ENCODE assay signal across 26 mouse cellular contexts in genomic region chr15:25234064-25234700, GRCm38 (mm10).
DNase-seq lines count a peak whose midpoint lies in the region; ATAC-seq and TF ChIP-seq lines count a peak whose summit lies in the region.
"Had no signal": no experiment of that assay in that cellular context is flagged by ENCODE, and none has a peak within 500 bp of the region (broad histone marks: within the 10 kb centered on the region; RNA-seq: fewer than 3 reads in every experiment).

No protein-coding gene starts in this region.

- TF ChIP-seq CTCF in heart, adult 2 months (IDR thresholded peaks at IDR 0.05) = no peak

- H3K27me3 ChIP-seq in kidney, embryonic 16.5 days (ENCODE audit: insufficient read depth, low read length) = no peaks in the 10 kb centered on the region
- no peaks in the 10 kb centered on the region for H3K27me3 ChIP-seq in lung, embryonic 15.5 days
- no peaks in the 10 kb centered on the region for H3K27me3 ChIP-seq in heart, adult 2 months (ENCODE audit: control insufficient read depth, insufficient read depth, low read length)
- H3K27me3 ChIP-seq: embryonic facial prominence, embryonic 12.5 days; embryonic facial prominence, embryonic 15.5 days; heart, embryonic 13.5 days had no signal

- intact Hi-C loops in heart, adult 2 months (cut with DNase I) = no loop called here

- no peak overlapping the region for H3K4me2 ChIP-seq in kidney, embryonic 16.5 days (replicated peaks; ENCODE audit: low read depth, low read length)
- no peak overlapping the region for H3K4me2 ChIP-seq in lung, embryonic 15.5 days
- H3K4me2 ChIP-seq: embryonic facial prominence, embryonic 12.5 days; embryonic facial prominence, embryonic 15.5 days; heart, embryonic 13.5 days; hindbrain, embryonic 14.5 days had no signal

- no peak for TF ChIP-seq EP300 in heart, adult 2 months (IDR thresholded peaks at IDR 0.05; ENCODE audit: insufficient read depth, low read depth, low read length)

- no peak overlapping the region for H3K27ac ChIP-seq in kidney, embryonic 16.5 days (ENCODE audit: low read length)
- H3K27ac ChIP-seq in lung, embryonic 15.5 days = no peak overlapping the region
- H3K27ac ChIP-seq in heart, adult 2 months = no peak overlapping the region
- H3K27ac ChIP-seq: embryonic facial prominence, embryonic 12.5 days; embryonic facial prominence, embryonic 15.5 days; gastrocnemius, adult 2 months; heart, embryonic 10.5 days; heart, embryonic 13.5 days; hindbrain, embryonic 14.5 days had no signal

- H3K9ac ChIP-seq in kidney, embryonic 16.5 days (replicated peaks; ENCODE audit: low read length) = no peak overlapping the region
- no peak overlapping the region for H3K9ac ChIP-seq in lung, embryonic 15.5 days
- no peak overlapping the region for H3K9ac ChIP-seq in heart, adult 2 months (ENCODE audit: low read depth, low read length)
- H3K9ac ChIP-seq: embryonic facial prominence, embryonic 12.5 days; embryonic facial prominence, embryonic 15.5 days; forebrain, postnatal 0 days; heart, embryonic 13.5 days; hindbrain, embryonic 14.5 days had no signal

- no peaks in the 10 kb centered on the region for H3K36me3 ChIP-seq in kidney, embryonic 16.5 days (ENCODE audit: insufficient read depth, low read length)
- H3K36me3 ChIP-seq in lung, embryonic 15.5 days = no peaks in the 10 kb centered on the region
- H3K36me3 ChIP-seq in heart, adult 2 months (ENCODE audit: control insufficient read depth, insufficient read depth, low read length) = no peaks in the 10 kb centered on the region
- H3K36me3 ChIP-seq: embryonic facial prominence, embryonic 12.5 days; embryonic facial prominence, embryonic 15.5 days; heart, embryonic 10.5 days; heart, embryonic 13.5 days had no signal

- no peak for ATAC-seq in kidney, embryonic 16.5 days (ENCODE audit: low FRiP score, low TSS enrichment)
- ATAC-seq in lung, embryonic 15.5 days (ENCODE audit: borderline replicate concordance, extremely low read depth, low FRiP score, low TSS enrichment) = peak; percentile 90
- ATAC-seq: CD4-positive, CD25-positive, alpha-beta regulatory T cell, adult 4 months; forebrain, embryonic 14.5 days; forebrain, postnatal 0 days had no signal

- peak; percentile 21 for DNase-seq in kidney, postnatal 14 days
- no peak for DNase-seq in lung, postnatal 36 days
- peak; percentile 41 for DNase-seq in lung, postnatal 10 days
- DNase-seq in lung, postnatal 14 days = peak; percentile 20
- no peak for DNase-seq in heart, adult 2 months
- DNase-seq: adrenal gland, adult 2 months; adrenal gland, postnatal 14 days; cerebellum, adult 11 months; cerebellum, adult 2 months; cerebellum, adult 9-11 months; cerebellum, postnatal 25 days; forebrain, postnatal 0 days; gastrocnemius, adult 2 months; gastrocnemius, postnatal 14 days; heart, adult 11 months; heart, postnatal 14 days; heart, postnatal 4 days had no signal

- no peak overlapping the region for H3K4me3 ChIP-seq in kidney, embryonic 16.5 days (ENCODE audit: low read length)
- H3K4me3 ChIP-seq in lung, embryonic 15.5 days = no peak overlapping the region
- no peak overlapping the region for H3K4me3 ChIP-seq in heart, adult 2 months
- H3K4me3 ChIP-seq: embryonic facial prominence, embryonic 12.5 days; embryonic facial prominence, embryonic 15.5 days; gastrocnemius, adult 2 months; heart, embryonic 10.5 days; heart, embryonic 13.5 days had no signal

- H3K79me2 ChIP-seq in heart, adult 2 months (replicated peaks; ENCODE audit: control insufficient read depth, insufficient read depth, low read length) = no peaks in the 10 kb centered on the region

- no peak for TF ChIP-seq POLR2A in heart, adult 2 months (IDR thresholded peaks at IDR 0.05; ENCODE audit: insufficient read depth, low read depth, low read length)

- 83% methylated on average over 10 of the region's 10 CpGs for WGBS in kidney, embryonic 16.5 days
- 62% methylated on average over 10 of the region's 10 CpGs for WGBS in lung, embryonic 15.5 days
- WGBS in heart, adult 2 months = 76% methylated on average over 10 of the region's 10 CpGs

- no peaks in the 10 kb centered on the region for H3K4me1 ChIP-seq in kidney, embryonic 16.5 days (ENCODE audit: insufficient read depth, low read length)
- H3K4me1 ChIP-seq in lung, embryonic 15.5 days = no peaks in the 10 kb centered on the region
- H3K4me1 ChIP-seq in heart, adult 2 months (ENCODE audit: control insufficient read depth, insufficient read depth, low read length) = no peaks in the 10 kb centered on the region
- H3K4me1 ChIP-seq: embryonic facial prominence, embryonic 12.5 days; embryonic facial prominence, embryonic 15.5 days; heart, embryonic 10.5 days; heart, embryonic 13.5 days had no signal

- no peaks in the 10 kb centered on the region for H3K9me3 ChIP-seq in kidney, embryonic 16.5 days (ENCODE audit: low read length)
- no peaks in the 10 kb centered on the region for H3K9me3 ChIP-seq in lung, embryonic 15.5 days
- H3K9me3 ChIP-seq: embryonic facial prominence, embryonic 12.5 days; embryonic facial prominence, embryonic 15.5 days; heart, embryonic 10.5 days; heart, embryonic 13.5 days had no signal

Comparison
In these comparisons a context has a peak if more than half of its experiments do, and no peak if none do; other contexts are left out.
1. DNase-seq: peak in kidney, postnatal 14 days (single experiment), lung, postnatal 10 days (single experiment) and lung, postnatal 14 days (single experiment); none in lung, postnatal 36 days (single experiment) and heart, adult 2 months (0 of 2).